Mouse (Mus musculus): Measurements from ENCODE around the gene Bach2.

- TF ChIP-seq CTCF (IDR thresholded peaks at IDR 0.05; ENCODE audit: control insufficient read depth, insufficient read depth, insufficient read length) = no peak
- no peak for TF ChIP-seq CEBPB (IDR thresholded peaks at IDR 0.05; ENCODE audit: low read depth)
- no peak for TF ChIP-seq MAX (IDR thresholded peaks at IDR 0.05)
Observed at GRCm38 (mm10) chr4:32385121-32385520, 146.5 kb downstream of the Bach2 start.

Measured in C2C12 (cell line).